Mouse (Mus musculus) neural tube, postnatal 0 days (tissue): ENCODE results near the gene Bex3. TPM values are rescaled to one million over a fixed set of nuclear protein-coding genes. Genes with fewer than 3 reads are reported as not detected.

ENCODE experiments used
- polyA plus RNA-seq: library from polyadenylated mRNA; unstranded; fragments of >200 nt; fragmentation: Nextera tagmentation; extraction: Ambion mirVana; gene quantifications from 2 replicates; pipeline ENCODE4 v1.2.1, GENCODE M21; 2015

Gene Bex3
- 914 and 970 TPM in 2 replicates for polyA plus RNA-seq

DNA sequence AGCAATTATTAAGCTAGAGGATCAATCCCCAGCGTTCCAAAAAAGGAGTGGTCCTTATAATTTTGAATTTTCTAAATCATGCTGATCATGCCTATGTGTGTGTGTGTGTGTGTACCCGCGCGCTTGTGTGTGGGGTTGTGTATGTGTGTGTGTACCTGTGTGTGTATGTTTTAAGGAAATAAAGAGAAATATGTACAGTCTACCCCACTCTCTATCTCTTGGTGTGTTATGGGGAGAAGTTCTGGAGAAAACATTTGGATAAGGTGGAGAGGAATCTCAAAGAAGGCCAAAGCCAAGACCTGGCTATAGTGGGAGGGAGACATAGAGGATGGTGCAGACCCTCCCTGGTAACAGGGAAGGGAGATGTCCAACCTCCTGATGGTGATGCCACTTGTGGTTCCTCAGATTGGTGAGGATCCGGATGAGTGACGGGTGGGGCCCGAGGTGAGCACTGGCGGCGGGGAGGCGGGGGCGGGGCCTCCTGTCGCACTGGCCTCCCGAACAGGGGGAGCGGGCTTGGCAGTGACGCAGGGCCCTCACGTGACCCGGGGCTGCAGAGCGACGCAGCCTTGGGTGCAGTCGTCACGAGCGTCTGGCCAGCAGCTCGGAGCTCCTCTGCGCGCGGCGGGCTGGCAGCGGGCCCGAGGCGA, at the start of gene Bex3:
Gene Bex3, plus strand, starts transcription at position 511 of the 650 bp plus-strand sequence.

DNA sequence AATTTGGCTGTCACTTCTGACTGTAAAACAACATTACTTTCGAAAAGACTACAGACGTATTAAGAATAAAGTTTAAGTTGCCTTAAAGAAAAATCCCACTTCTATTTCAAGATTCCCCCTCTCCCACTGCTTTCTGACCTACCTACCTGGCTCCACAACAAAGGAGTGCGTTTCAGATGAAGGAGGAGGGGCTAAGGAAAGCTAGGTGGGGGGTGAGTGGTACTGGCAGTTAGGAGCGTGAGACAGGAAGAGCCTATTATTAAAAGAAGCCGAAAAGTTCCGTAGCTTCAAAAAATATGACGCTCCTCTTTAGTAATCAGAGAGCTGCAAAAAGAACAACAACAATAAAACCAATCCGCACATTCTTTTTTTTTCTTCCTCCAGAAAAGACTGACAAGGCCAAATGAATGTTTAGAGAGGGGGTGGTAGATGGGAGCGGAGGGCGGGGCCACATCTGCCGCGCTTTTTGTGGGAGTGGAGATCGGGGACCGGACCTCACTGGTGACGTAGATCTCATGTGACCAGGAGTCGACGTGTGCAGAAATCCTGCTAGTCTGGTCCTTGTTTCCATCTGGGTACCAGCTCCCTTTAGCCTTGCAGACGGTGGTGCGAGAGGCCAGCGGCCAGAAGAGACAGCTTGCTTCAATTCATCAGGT, 25.4 kb upstream of the Bex3 start, which contains the start of gene Tceal9:
Gene Tceal9, plus strand, starts transcription at position 506 of the 656 bp plus-strand sequence.

Other genes with a start within 250 kb of the Bex3 start
- gene Arxes1, start 236.9 kb upstream of the Bex3 start, polyA plus RNA-seq: 197 and 203 TPM in 2 replicates
- gene Bex2, start 202.0 kb upstream of the Bex3 start, polyA plus RNA-seq: 828 and 975 TPM in 2 replicates
- 0.05 TPM in 1 of 2 replicates, not detected in the other for gene Nxf3, start 185.0 kb upstream of the Bex3 start, polyA plus RNA-seq
- gene Bex4, start 131.3 kb upstream of the Bex3 start, polyA plus RNA-seq: 138 and 148 TPM in 2 replicates
- 121 and 140 TPM in 2 replicates for gene Tceal8, start 97.9 kb upstream of the Bex3 start, polyA plus RNA-seq
- 52.4 and 65.4 TPM in 2 replicates for gene Tceal5, start 66.4 kb upstream of the Bex3 start, polyA plus RNA-seq
- gene Tceal7, start 55.5 kb upstream of the Bex3 start, polyA plus RNA-seq: 4.8 and 5.7 TPM in 2 replicates
- 276 and 299 TPM in 2 replicates for gene Bex1, start 54.7 kb upstream of the Bex3 start, polyA plus RNA-seq
- 245 and 250 TPM in 2 replicates for gene Tceal9, start 25.2 kb upstream of the Bex3 start, polyA plus RNA-seq
- gene Kir3dl1, start 247.7 kb downstream of the Bex3 start, polyA plus RNA-seq: not detected in 2 replicates